Mouse (Mus musculus) hindbrain, embryonic 16.5 days (tissue): ENCODE measurements at regions not wholly inside any gene's neighbourhood (a gene's known extent, or its start where the extent isn't known, plus 50 kb on each side); places are given as distances from the start of the nearest gene placed in this dataset.
A peak's percentile ranks its signal among the peaks of the same experiment; 100 is the strongest.

ENCODE experiments used
- ATAC-seq: fragments of 200-750 bp; cut with Nextera tagmentation; 2 replicates; pipeline ENCODE4 v1.8.0; 2017; ENCODE audit warnings: moderate TSS enrichment, moderate library complexity
- H3K27ac ChIP-seq: fragments of 300-500 bp; sonication (generic); 2 replicates; pipeline ENCODE4 v1.5.1; 2014; ENCODE audit warnings: low read depth, mild to moderate bottlenecking, control low read depth, low read length, moderate library complexity
- H3K27me3 ChIP-seq: fragments of 300-500 bp; sonication (generic); replicated peaks from 2 replicates; pipeline ENCODE4 v1.6.1; 2014; ENCODE audit warnings: low read length; ENCODE audit not compliant: control insufficient read depth, insufficient read depth
- H3K36me3 ChIP-seq: fragments of 300-500 bp; sonication (generic); 2 replicates; pipeline ENCODE4 v1.6.1; 2014; ENCODE audit warnings: mild to moderate bottlenecking, low read length, moderate library complexity, mixed read lengths; ENCODE audit not compliant: control insufficient read depth, insufficient read depth
- H3K4me1 ChIP-seq: fragments of 300-500 bp; sonication (generic); 2 replicates; pipeline ENCODE4 v1.6.1; 2014; ENCODE audit warnings: low read depth, low read length; ENCODE audit not compliant: control insufficient read depth, insufficient read depth
- H3K4me2 ChIP-seq: fragments of 300-500 bp; sonication (generic); 2 replicates; pipeline ENCODE4 v1.6.1; 2014; ENCODE audit warnings: mild to moderate bottlenecking, low read length, control low read depth, moderate library complexity
- H3K4me3 ChIP-seq: fragments of 300-500 bp; sonication (generic); 2 replicates; pipeline ENCODE4 v1.5.1; 2014; ENCODE audit warnings: mild to moderate bottlenecking, low read length, control low read depth, moderate library complexity
- H3K9ac ChIP-seq: fragments of 300-500 bp; sonication (generic); 2 replicates; pipeline ENCODE4 v1.6.1; 2014; ENCODE audit warnings: low read depth, mild to moderate bottlenecking, control low read depth, low read length, moderate library complexity
- H3K9me3 ChIP-seq: fragments of 300-500 bp; sonication (generic); 2 replicates; pipeline ENCODE4 v1.6.1; 2014; ENCODE audit warnings: mild to moderate bottlenecking, low read length, moderate library complexity; ENCODE audit not compliant: control insufficient read depth
- WGBS: fragments of 180-500 bp; shearing (Covaris S2); extraction: QIAGEN DNeasy Blood & Tissue Kit; methylation state at CpG from one replicate; pipeline ENCODE4 v1.1.7; 2014; 5-methylcytosine and 5-hydroxymethylcytosine counted together

DNA sequence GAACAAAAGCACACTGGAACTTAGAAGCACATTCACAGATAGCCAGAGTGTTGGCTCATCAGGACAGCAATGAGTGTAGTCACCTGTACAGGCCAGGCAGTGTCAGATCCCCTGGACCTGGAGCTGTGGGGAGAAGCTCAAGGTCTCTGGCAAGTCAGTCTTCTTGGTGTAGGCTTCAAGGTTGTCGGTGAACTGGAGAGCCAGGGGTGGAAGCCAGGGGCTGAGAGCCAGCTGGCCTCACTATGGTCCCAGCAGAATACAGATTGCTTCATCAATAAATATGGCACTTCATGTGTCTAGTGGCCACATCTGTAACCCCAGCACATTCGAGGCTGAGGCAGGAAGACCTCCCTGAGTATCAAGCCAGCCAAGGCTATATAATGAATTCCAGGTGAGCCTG is 101.0 kb upstream of the Tgfbr2 start:
- H3K9ac ChIP-seq, result no peak overlapping the region
- WGBS, result 81% methylated on average over 2 of the region's 2 CpGs
- no peak overlapping the region for H3K4me3 ChIP-seq
- ATAC-seq, result no peak
- H3K4me2 ChIP-seq, result no peak overlapping the region
- no peak overlapping the region for H3K27ac ChIP-seq
- H3K27me3 ChIP-seq, result no peaks in the 10 kb centered on the region
- no peaks in the 10 kb centered on the region for H3K9me3 ChIP-seq
- no peaks in the 10 kb centered on the region for H3K4me1 ChIP-seq
- no peaks in the 10 kb centered on the region for H3K36me3 ChIP-seq

DNA sequence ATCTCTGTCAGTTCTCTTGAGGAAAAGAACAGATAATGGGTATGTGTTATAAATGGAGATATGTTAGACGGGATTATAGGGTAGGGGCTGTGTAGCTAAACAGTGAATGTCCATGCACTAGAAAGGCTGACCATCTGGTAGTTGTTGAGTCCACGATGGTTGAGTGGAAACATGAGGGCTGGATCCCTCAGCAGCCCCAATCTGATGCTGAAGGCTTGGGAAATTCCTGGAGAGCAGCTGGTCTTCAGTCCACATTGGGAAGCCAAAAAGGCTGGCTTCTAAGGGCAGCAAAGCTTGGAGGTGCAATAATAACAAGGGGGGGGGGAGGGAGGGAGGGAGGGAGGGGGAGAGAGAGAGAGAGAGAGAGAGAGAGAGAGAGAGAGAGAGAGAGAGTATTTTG is 97.3 kb upstream of the Tgfbr2 start:
- H3K36me3 ChIP-seq, result no peaks in the 10 kb centered on the region
- H3K4me1 ChIP-seq, result no peaks in the 10 kb centered on the region
- no peak for ATAC-seq
- H3K9me3 ChIP-seq, result no peaks in the 10 kb centered on the region
- H3K9ac ChIP-seq, result no peak overlapping the region
- no peaks in the 10 kb centered on the region for H3K27me3 ChIP-seq
- no peak overlapping the region for H3K27ac ChIP-seq
- H3K4me2 ChIP-seq, result no peak overlapping the region
- no peak overlapping the region for H3K4me3 ChIP-seq
- 78% methylated on average over 2 of the region's 2 CpGs for WGBS

DNA sequence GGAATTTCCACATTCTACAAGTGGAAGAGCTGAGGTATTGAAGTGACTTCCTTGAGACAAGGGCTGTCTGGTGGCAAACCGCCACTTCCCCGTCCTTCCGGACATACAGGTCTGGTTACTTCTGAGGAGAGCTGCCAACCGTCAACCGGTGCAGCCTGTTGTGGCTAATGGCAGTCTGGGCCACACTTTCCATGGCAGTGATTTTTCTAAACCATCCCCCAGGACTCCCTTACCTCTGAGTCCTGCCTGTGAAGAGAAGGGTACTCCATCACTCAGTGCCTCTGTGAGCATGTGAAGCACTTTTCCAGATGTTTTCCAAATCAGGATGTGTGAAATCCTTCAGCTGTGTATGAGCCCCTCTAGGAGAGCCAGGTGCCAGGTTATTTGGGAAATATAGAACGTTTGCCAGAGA is 95.3 kb upstream of the Tgfbr2 start:
- Histone ChIP-seq H3K4me1 (no peaks in the 10 kb centered on the region), H3K27ac (no peak overlapping the region), H3K9ac (no peak overlapping the region), H3K4me3 (no peak overlapping the region), H3K27me3 (no peaks in the 10 kb centered on the region), H3K9me3 (no peaks in the 10 kb centered on the region), H3K36me3 (no peaks in the 10 kb centered on the region), H3K4me2 (no peak overlapping the region)
- 82% methylated on average over 6 of the region's 6 CpGs for WGBS
- ATAC-seq, result no peak

DNA sequence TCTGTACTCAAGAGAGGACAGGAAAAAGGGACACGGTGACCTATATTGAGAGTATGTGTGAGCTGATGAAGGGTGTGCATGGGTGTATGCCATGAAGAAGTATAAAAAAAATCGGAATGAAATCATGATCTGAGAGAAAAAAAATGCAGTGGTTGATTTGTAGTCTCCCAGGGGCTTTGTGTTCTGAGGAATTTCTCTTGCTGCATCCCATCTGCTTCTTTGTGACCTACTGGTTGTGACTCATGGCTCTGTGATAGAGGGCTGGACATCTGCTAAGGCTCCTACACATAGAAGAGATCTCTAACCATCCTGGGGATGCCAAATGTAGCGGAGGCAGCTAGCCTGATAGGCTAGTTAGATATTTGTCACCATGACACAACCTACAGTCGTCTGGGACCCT is 92.3 kb upstream of the Tgfbr2 start:
- WGBS, result 86% methylated on average over 4 of the region's 4 CpGs
- H3K27me3 ChIP-seq, result no peaks in the 10 kb centered on the region
- H3K9me3 ChIP-seq, result no peaks in the 10 kb centered on the region
- H3K27ac ChIP-seq, result no peak overlapping the region
- no peak overlapping the region for H3K9ac ChIP-seq
- no peak for ATAC-seq
- no peak overlapping the region for H3K4me2 ChIP-seq
- no peak overlapping the region for H3K4me3 ChIP-seq
- H3K4me1 ChIP-seq, result no peaks in the 10 kb centered on the region
- H3K36me3 ChIP-seq, result no peaks in the 10 kb centered on the region

- WGBS, result 79% methylated on average over 7 of the region's 7 CpGs
- ATAC-seq, result no peak
- no peaks in the 10 kb centered on the region for H3K36me3 ChIP-seq
- no peak overlapping the region for H3K27ac ChIP-seq
- H3K4me3 ChIP-seq, result no peak overlapping the region
- no peaks in the 10 kb centered on the region for H3K27me3 ChIP-seq
- H3K4me2 ChIP-seq, result no peak overlapping the region
- no peaks in the 10 kb centered on the region for H3K9me3 ChIP-seq
- H3K4me1 ChIP-seq, result no peaks in the 10 kb centered on the region
- no peak overlapping the region for H3K9ac ChIP-seq
These were observed 88.7 kb upstream of the Tgfbr2 start for GRCm38 (mm10) chr9:116263833-116264232.

DNA sequence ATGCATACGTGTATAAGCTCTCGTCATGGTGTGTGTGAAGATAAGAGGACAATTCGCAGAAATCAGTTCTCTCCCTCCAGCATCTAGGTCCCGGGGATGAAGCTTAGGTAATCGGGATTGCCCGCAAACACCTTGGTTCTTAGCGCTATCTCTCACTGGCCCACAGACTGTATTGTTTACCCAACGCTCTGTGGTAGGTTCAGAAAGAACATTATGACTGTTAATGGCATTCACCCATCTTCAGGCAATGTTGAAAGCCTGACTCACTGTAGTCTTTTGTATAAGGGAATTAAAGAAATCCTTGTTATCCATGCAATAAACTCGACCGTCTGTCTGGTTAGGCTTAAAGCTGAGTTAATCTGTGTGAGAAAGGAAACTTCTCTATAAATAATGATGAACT is 84.4 kb upstream of the Tgfbr2 start:
- Histone ChIP-seq H3K36me3 (no peaks in the 10 kb centered on the region), H3K4me1 (no peaks in the 10 kb centered on the region), H3K9ac (no peak overlapping the region), H3K9me3 (no peaks in the 10 kb centered on the region), H3K27me3 (no peaks in the 10 kb centered on the region), H3K27ac (no peak overlapping the region), H3K4me2 (no peak overlapping the region), H3K4me3 (no peak overlapping the region)
- no peak for ATAC-seq
- 80% methylated on average over 10 of the region's 10 CpGs for WGBS

- H3K4me2 ChIP-seq, result no peak overlapping the region
- no peaks in the 10 kb centered on the region for H3K36me3 ChIP-seq
- H3K27ac ChIP-seq, result peak overlapping the region; percentile 49
- ATAC-seq, result no peak
- H3K27me3 ChIP-seq, result no peaks in the 10 kb centered on the region
- H3K9ac ChIP-seq, result no peak overlapping the region
- no peak overlapping the region for H3K4me3 ChIP-seq
- 72% methylated on average over 15 of the region's 15 CpGs for WGBS
- no peaks in the 10 kb centered on the region for H3K4me1 ChIP-seq
- no peaks in the 10 kb centered on the region for H3K9me3 ChIP-seq
These were observed 78.4 kb upstream of the Tgfbr2 start for GRCm38 (mm10) chr9:116253546-116253945.

- H3K36me3 ChIP-seq, result no peaks in the 10 kb centered on the region
These were observed 77.6 kb upstream of the Tgfbr2 start for GRCm38 (mm10) chr9:116252788-116253187.

GRCm38 (mm10) chr9:116249791-116250190 is 74.6 kb upstream of the Tgfbr2 start:
- Histone ChIP-seq H3K9ac (no peak overlapping the region), H3K27ac (no peak overlapping the region), H3K9me3 (no peaks in the 10 kb centered on the region), H3K4me3 (no peak overlapping the region), H3K36me3 (no peaks in the 10 kb centered on the region), H3K4me1 (no peaks in the 10 kb centered on the region), H3K4me2 (no peak overlapping the region), H3K27me3 (no peaks in the 10 kb centered on the region)
- 78% methylated on average over 2 of the region's 2 CpGs for WGBS
- ATAC-seq, result no peak

More at GRCm38 (mm10) chr9:116252788-116253187, 77.6 kb upstream of the Tgfbr2 start:
- H3K4me1 ChIP-seq, result no peaks in the 10 kb centered on the region
- no peak overlapping the region for H3K9ac ChIP-seq
- no peak overlapping the region for H3K27ac ChIP-seq
- H3K27me3 ChIP-seq, result no peaks in the 10 kb centered on the region
- 82% methylated on average over 8 of the region's 8 CpGs for WGBS
- H3K4me2 ChIP-seq, result no peak overlapping the region
- no peak overlapping the region for H3K4me3 ChIP-seq
- H3K9me3 ChIP-seq, result no peaks in the 10 kb centered on the region
- ATAC-seq, result no peak; the same call in 1 of the 2 replicates

DNA sequence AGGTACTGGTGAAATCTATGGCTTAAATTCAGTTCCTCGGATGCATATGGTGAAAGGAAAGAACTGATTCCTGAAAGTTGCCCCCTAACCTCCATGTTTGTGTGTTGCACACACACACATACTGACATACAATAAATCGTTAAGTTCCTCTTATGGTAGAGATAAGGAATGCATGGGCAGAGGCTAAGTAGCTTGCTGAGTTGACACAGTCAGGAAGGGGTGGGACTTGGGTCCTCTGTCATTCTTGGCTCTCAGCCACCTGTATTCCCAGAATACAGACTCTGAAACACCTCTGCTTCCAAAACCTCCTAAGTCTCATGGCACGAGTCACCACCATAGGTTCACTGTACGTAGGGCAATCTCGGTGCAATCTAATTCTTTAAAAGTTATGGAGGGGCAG is 70.0 kb upstream of the Tgfbr2 start:
- H3K27ac ChIP-seq, result no peak overlapping the region
- H3K9me3 ChIP-seq, result no peaks in the 10 kb centered on the region
- no peak for ATAC-seq
- no peaks in the 10 kb centered on the region for H3K36me3 ChIP-seq
- WGBS, result 84% methylated on average over 5 of the region's 5 CpGs
- no peak overlapping the region for H3K4me2 ChIP-seq
- H3K27me3 ChIP-seq, result no peaks in the 10 kb centered on the region
- H3K4me3 ChIP-seq, result no peak overlapping the region
- H3K9ac ChIP-seq, result no peak overlapping the region
- no peaks in the 10 kb centered on the region for H3K4me1 ChIP-seq
